Mouse (Mus musculus) ES-E14 (cell line): ENCODE measurements around the gene Ptprs. TPM values are rescaled to one million over a fixed set of nuclear protein-coding genes. Genes with fewer than 3 reads are reported as not detected.

Experiments used
- DNase-seq: peaks from one replicate; pipeline ENCODE4 v3.0.0-alpha.2; 2013; ENCODE audit warnings: low read depth, low spot score
- H3K27ac ChIP-seq: 2 replicates; pipeline ENCODE4 v1.5.1; 2012; ENCODE audit warnings: low read depth, mild to moderate bottlenecking, low read length, moderate library complexity, mixed read lengths; ENCODE audit not compliant: poor library complexity, insufficient read depth, severe bottlenecking
- H3K36me3 ChIP-seq: 2 replicates; pipeline ENCODE4 v1.6.1; 2012; ENCODE audit warnings: mild to moderate bottlenecking, low read length, moderate library complexity, mixed read lengths; ENCODE audit not compliant: control insufficient read depth, poor library complexity, insufficient read depth, severe bottlenecking
- H3K4me1 ChIP-seq, 2 experiments: fragments of 150-350 bp in 1 of 2; sonication (generic) in 1 of 2; 2 replicates each; pipeline ENCODE4 v1.6.1; 2012; ENCODE audit warnings: low read length in 2 of 2, mild to moderate bottlenecking in 1 of 2, mixed read lengths in 1 of 2; ENCODE audit not compliant: control insufficient read depth in 2 of 2, insufficient read depth in 2 of 2, poor library complexity in 1 of 2
- H3K4me3 ChIP-seq, 2 experiments: fragments of 150-350 bp in 1 of 2; sonication (generic) in 1 of 2; 2 replicates each; pipeline ENCODE4 v1.5.1; 2012; ENCODE audit warnings: low read length in 2 of 2, low read depth in 1 of 2, mild to moderate bottlenecking in 1 of 2, mixed read lengths in 1 of 2; ENCODE audit not compliant: insufficient read depth in 1 of 2, poor library complexity in 1 of 2, severe bottlenecking in 1 of 2
- H3K9ac ChIP-seq: 2 replicates; pipeline ENCODE4 v1.6.1; 2012; ENCODE audit warnings: low read depth, mild to moderate bottlenecking, low read length, mixed read lengths; ENCODE audit not compliant: poor library complexity, insufficient read depth, severe bottlenecking
- H3K9me3 ChIP-seq: fragments of 150-350 bp; sonication (generic); 2 replicates; pipeline ENCODE4 v1.6.1; 2012; ENCODE audit warnings: low read depth, mild to moderate bottlenecking, low read length; ENCODE audit not compliant: control insufficient read depth, insufficient read depth
- CHD2 ChIP-seq: IDR thresholded peaks from 2 replicates; pipeline ENCODE4 v1.6.1; 2014; ENCODE audit warnings: mild to moderate bottlenecking, low read depth, low read length, inconsistent platforms
- HCFC1 ChIP-seq: IDR thresholded peaks from 2 replicates; pipeline ENCODE4 v1.6.1; 2012; ENCODE audit warnings: low read length, inconsistent platforms, borderline replicate concordance; ENCODE audit not compliant: insufficient read depth
- MAFK ChIP-seq: IDR thresholded peaks from 2 replicates; pipeline ENCODE4 v1.6.1; 2014; ENCODE audit warnings: mild to moderate bottlenecking, low read depth, low read length, inconsistent platforms; ENCODE audit not compliant: insufficient read depth
- ZC3H11A ChIP-seq: IDR thresholded peaks from 2 replicates; pipeline ENCODE4 v1.6.1; 2012; ENCODE audit warnings: low read depth, mild to moderate bottlenecking, inconsistent platforms, low read length, borderline replicate concordance
- ZNF384 ChIP-seq: IDR thresholded peaks from 2 replicates; pipeline ENCODE4 v1.6.1; 2012; ENCODE audit warnings: low read depth, low read length, inconsistent platforms
- in situ Hi-C, 2 experiments: fragments of 600-800 bp; cut with MboI; formaldehyde crosslinking; loops; one replicate each; pipeline ENCODE4 v1.15.1; 2025; ENCODE audit warnings: low sequenced_read_pairs in 2 of 2, inconsistent platforms in 1 of 2; ENCODE audit not compliant: unreplicated experiment in 2 of 2
- total RNA-seq: library from RNA; depleted of rRNA; stranded (reverse); fragments of 300-350 nt; gene quantifications from 2 replicates; pipeline ENCODE4 v1.2.3, GENCODE M21; 2012

Ptprs gene
- total RNA-seq, 1 experiment, result 128 TPM

DNA sequence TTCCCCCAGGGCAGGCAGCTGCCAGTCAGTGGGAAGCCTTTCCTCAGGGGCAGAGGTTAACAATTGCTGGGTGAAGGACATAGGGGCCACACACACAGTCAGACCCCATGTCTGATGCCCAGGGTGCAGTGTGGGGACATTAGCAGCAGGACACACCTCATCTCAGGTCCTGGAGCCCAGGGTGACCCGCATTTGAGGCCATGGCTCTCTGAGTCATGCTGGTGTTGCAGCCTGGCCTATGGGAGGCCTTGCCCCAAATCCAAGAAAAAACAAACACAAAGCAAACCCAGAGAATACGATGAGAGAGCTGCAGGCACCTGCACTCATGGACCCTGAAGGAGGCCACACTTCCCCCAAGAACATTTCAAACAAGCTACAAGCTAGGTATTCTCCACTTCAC, 28.6 kb downstream of the Ptprs start:
- Histone ChIP-seq H3K36me3 (peaks cover 42% of the 10 kb centered on the region; the same call in 1 of the 2 replicates), H3K4me1 (0 out of 4 replicates have a peak, but pooled peaks cover 0 to under 1% of the 10 kb centered on the region in 2 experiments), H3K27ac (no peak overlapping the region), H3K4me3 (no peak overlapping the region), H3K9ac (no peak overlapping the region), H3K9me3 (no peaks in the 10 kb centered on the region)
- TF ChIP-seq HCFC1 (no peak), MAFK (no peak), ZNF384 (no peak)
- no peak for DNase-seq
- in situ Hi-C loops, result no loop called here

DNA sequence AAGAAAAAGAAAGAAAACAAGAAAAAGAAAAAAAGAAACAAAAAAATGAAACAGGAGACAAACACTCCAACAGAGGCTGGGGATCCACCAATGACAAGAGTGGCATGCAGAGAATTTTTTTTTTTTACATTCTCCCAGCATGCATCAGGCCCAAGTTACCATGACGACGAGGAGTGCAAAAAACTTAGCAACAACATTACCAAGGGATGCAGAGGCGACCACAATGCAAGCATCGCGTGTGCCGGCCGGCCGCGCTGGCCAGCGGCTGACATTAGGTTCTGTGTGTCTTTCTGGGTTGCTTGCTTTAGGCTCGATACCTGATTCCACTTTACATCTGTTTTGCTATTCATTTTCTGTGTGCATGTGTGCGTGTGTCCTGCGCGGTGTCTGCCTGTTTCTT, 30.9 kb downstream of the Ptprs start:
- TF ChIP-seq ZNF384 (peak; percentile 97), CHD2 (no peak)
- H3K4me1 ChIP-seq, result peaks cover 0 to 3% of the 10 kb centered on the region in 2 experiments; a peak in 1 of 4 replicates
- peaks cover 41% of the 10 kb centered on the region; the same call in 1 of the 2 replicates for H3K36me3 ChIP-seq
- H3K9me3 ChIP-seq, result no peaks in the 10 kb centered on the region
- in situ Hi-C loops, result no loop called here
- H3K27ac ChIP-seq, result no peak overlapping the region
- no peak overlapping the region for H3K4me3 ChIP-seq
- H3K9ac ChIP-seq, result no peak overlapping the region
- DNase-seq, result no peak

DNA sequence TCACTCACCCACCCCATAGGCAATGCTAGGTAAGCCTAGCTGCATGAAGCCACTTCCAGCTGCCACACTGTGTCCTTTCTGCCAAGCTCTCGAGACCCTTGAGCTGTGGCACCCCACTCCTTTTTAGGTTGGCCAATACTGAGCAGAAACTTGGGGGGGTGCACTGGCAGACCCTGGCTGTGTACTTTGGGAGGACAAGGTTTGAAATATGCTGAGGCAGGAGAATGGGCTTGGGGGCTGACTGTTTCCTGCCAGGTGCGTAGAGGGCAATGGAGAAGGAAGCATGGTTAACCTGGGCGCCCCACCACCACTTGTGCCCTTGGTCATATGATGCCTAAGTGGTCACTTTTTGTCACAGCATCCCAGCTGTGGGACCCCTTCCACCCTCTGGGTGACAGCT, 31.5 kb downstream of the Ptprs start:
- in situ Hi-C loops, result no loop called here
- Histone ChIP-seq H3K27ac (no peak overlapping the region), H3K36me3 (peaks cover 41% of the 10 kb centered on the region; the same call in 1 of the 2 replicates), H3K4me1 (peaks cover 0 to 3% of the 10 kb centered on the region in 2 experiments; a peak in 1 of 4 replicates), H3K9me3 (no peaks in the 10 kb centered on the region), H3K9ac (no peak overlapping the region), H3K4me3 (no peak overlapping the region)
- DNase-seq, result no peak
- no peak for TF ChIP-seq CHD2
- TF ChIP-seq MAFK, result no peak
- TF ChIP-seq ZNF384, result no peak
- TF ChIP-seq ZC3H11A, result no peak

DNA sequence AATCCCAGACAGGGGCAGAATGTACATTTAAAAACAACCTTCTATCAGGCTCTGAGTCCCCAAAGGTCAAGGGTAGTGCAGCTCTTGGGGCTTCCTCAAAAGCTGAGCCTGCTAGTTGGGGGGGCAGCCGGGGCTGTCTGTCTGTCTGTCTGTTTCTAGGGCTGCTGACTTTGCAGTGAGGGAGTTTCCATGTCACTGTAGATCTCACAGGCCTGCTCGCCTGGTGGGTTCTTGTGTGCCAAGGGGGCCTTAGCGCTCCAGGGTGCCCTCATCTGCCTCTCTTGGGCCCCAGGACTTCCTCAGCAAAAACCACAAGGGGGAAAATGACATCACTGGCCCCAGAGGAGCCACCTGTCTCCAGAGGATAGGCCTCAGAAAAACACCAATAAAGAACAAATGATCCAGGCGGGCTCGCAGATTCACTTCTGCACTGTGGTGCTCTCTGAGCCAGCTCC, 32.9 kb downstream of the Ptprs start:
- H3K27ac ChIP-seq, result no peak overlapping the region
- no peak for TF ChIP-seq CHD2
- TF ChIP-seq MAFK, result no peak
- TF ChIP-seq ZC3H11A, result no peak
- no peak for TF ChIP-seq HCFC1
- no peak for TF ChIP-seq ZNF384
- H3K36me3 ChIP-seq, result peaks cover 31% of the 10 kb centered on the region; the same call in 1 of the 2 replicates
- no peak overlapping the region for H3K9ac ChIP-seq
- no peak overlapping the region for H3K4me3 ChIP-seq
- no peak for DNase-seq
- H3K4me1 ChIP-seq, result peaks cover 0 to 3% of the 10 kb centered on the region in 2 experiments; a peak in 1 of 4 replicates
- no peaks in the 10 kb centered on the region for H3K9me3 ChIP-seq
- in situ Hi-C loops, result no loop called here

DNA sequence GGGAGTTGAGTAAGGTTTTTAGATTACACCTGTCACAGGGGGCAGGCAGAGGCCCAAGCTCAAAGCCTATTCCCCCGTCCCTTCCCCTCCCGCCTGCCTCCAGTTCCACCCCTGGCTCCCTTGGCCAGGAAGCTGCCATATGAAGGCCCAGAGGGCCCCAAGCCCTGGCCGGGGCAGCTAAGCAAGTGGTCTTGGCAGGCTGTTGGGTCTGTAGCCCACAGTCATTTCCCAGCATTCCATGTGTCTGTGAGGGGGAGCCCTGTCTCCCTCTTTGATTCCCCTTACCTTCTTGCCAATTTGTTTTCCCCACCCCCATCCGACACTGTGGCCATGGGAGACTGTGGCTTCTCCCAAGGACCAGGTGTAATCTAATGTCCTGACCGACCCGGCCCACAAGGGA, 34.0 kb downstream of the Ptprs start:
- Histone ChIP-seq H3K36me3 (peaks cover 31% of the 10 kb centered on the region; the same call in 1 of the 2 replicates), H3K4me1 (peaks cover 0 to 3% of the 10 kb centered on the region in 2 experiments; a peak in 1 of 4 replicates), H3K9me3 (no peaks in the 10 kb centered on the region), H3K27ac (no peak overlapping the region), H3K4me3 (no peak overlapping the region), H3K9ac (no peak overlapping the region)
- DNase-seq, result no peak
- TF ChIP-seq MAFK, result no peak
- TF ChIP-seq HCFC1, result no peak
- no peak for TF ChIP-seq ZC3H11A
- TF ChIP-seq CHD2, result no peak
- no peak for TF ChIP-seq ZNF384
- in situ Hi-C loops, result no loop called here
